Mouse (Mus musculus) colon, adult 2 months (tissue): Measurements from ENCODE around the gene Timd4. TPM values are rescaled to one million over a fixed set of nuclear protein-coding genes. Genes with fewer than 3 reads are reported as not detected.

ENCODE experiments used
- polyA plus RNA-seq: library from polyadenylated mRNA; depleted of rRNA; stranded (reverse); fragments of >200 nt; gene quantifications from 2 replicates; pipeline ENCODE4 v1.2.3, GENCODE M21; 2012; rRNA removed

The Timd4 gene
- polyA plus RNA-seq = 0.26 and 0.59 TPM in 2 replicates

GRCm38 (mm10) chr11:46810511-46810910, at the start of gene Timd4:
Timd4 (plus strand) TSS chr11:46810800.

Other genes with a start within 250 kb of the Timd4 start
- not detected in 2 replicates for gene BC053393, start 239.3 kb upstream of the Timd4 start, polyA plus RNA-seq
- not detected in 2 replicates for gene Dppa1, start 181.5 kb upstream of the Timd4 start, polyA plus RNA-seq
- 0.34 TPM in 1 of 2 replicates, not detected in the other for gene Timd2, start 103.7 kb upstream of the Timd4 start, polyA plus RNA-seq
- not detected in 2 replicates for gene Havcr1, start 75.7 kb upstream of the Timd4 start, polyA plus RNA-seq